Mouse (Mus musculus): Measurements from ENCODE around the gene Rtn4. TPM values are rescaled to one million over a fixed set of nuclear protein-coding genes. Genes with fewer than 3 reads are reported as not detected.
"Not testable (repeated sequence)": the region's sequence is repeated elsewhere in the genome, so short reads cannot be mapped to it uniquely, and the experiment has no call there.

The Rtn4 gene
- total and polyA plus RNA-seq, 3 experiments: 31.1 to 85.3 (median 82.5) TPM

GRCm38 (mm10) chr11:29751648-29752611 is 59.2 kb downstream of the Rtn4 start:
- Histone ChIP-seq H3K36me3 (ENCODE audit: control insufficient read depth, insufficient read depth, low read length) (no peaks in the 10 kb centered on the region; the same call in 1 of the 2 replicates), H3K4me3 (no peak overlapping the region), H3K27me3 (ENCODE audit: control insufficient read depth, insufficient read depth, low read length) (no peaks in the 10 kb centered on the region), H3K79me2 (replicated peaks; ENCODE audit: control insufficient read depth, insufficient read depth, low read length) (no peaks in the 10 kb centered on the region), H3K9ac (ENCODE audit: low read depth, low read length) (no peak overlapping the region), H3K27ac (no peak overlapping the region), H3K4me1 (ENCODE audit: control insufficient read depth, insufficient read depth, low read length) (no peaks in the 10 kb centered on the region)
- intact Hi-C loops (cut with DNase I): no loop called here
- no peak for DNase-seq
- no peak for TF ChIP-seq CTCF (IDR thresholded peaks at IDR 0.05)
- TF ChIP-seq POLR2A (IDR thresholded peaks at IDR 0.05; ENCODE audit: insufficient read depth, low read depth, low read length): no peak
- no peak for TF ChIP-seq EP300 (IDR thresholded peaks at IDR 0.05; ENCODE audit: insufficient read depth, low read depth, low read length)
- 89% methylated on average over 14 of the region's 14 CpGs for WGBS

DNA sequence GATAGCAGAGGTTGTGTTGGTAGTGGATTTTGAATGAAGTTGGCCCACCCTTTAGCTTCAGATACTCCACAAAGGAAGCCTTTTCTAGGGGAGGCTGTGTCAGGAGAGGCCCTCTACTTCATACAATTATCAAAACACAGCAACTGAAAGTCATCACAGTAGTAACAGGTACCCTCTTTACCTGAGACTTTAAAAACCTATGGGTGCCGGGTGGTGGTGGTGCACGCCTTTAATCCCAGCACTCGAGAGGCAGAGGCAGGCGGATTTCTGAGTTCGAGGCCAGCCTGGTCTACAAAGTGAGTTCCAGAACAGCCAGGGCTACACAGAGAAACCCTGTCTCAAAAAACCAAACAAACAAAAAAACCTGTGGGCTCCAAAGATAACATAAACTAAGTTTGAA is 63.3 kb downstream of the Rtn4 start:
- H3K27ac ChIP-seq; H3K79me2 ChIP-seq (replicated peaks; ENCODE audit: control insufficient read depth, insufficient read depth, low read length); intact Hi-C loops (cut with DNase I); DNase-seq; H3K4me1 ChIP-seq (ENCODE audit: control insufficient read depth, insufficient read depth, low read length); H3K9ac ChIP-seq (ENCODE audit: low read depth, low read length); H3K27me3 ChIP-seq (ENCODE audit: control insufficient read depth, insufficient read depth, low read length); H3K36me3 ChIP-seq (ENCODE audit: control insufficient read depth, insufficient read depth, low read length); H3K4me3 ChIP-seq: not testable (repeated sequence)
- 93% methylated on average over 5 of the region's 5 CpGs for WGBS

GRCm38 (mm10) chr11:29758617-29759016 is 65.9 kb downstream of the Rtn4 start:
- WGBS: 93% methylated on average over 5 of the region's 5 CpGs

DNA sequence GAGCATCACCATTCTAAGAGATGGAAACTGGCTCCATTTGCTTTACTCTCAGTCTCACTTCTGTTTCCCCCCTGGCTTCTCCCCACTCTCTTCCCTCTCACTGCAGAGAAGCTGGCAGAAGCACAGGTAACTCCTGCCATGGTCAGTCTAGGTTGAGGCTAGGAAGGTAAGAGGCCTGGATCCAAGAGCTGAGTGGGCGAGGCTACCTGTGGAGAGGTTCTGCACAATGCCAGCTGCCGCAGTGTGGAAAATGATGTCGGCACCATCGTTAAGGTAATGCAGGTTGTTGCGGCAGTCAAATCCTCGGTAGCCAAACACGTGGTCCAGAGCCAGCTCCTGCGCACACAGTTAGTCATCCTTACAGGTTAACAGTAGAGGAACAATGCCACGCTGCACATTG is 68.6 kb downstream of the Rtn4 start:
- intact Hi-C loops (cut with DNase I): no loop called here

More at GRCm38 (mm10) chr11:29758617-29759016, 65.9 kb downstream of the Rtn4 start:
- Histone ChIP-seq H3K36me3 (ENCODE audit: control insufficient read depth, insufficient read depth, low read length) (no peaks in the 10 kb centered on the region), H3K27me3 (ENCODE audit: control insufficient read depth, insufficient read depth, low read length) (no peaks in the 10 kb centered on the region), H3K27ac (no peak overlapping the region), H3K79me2 (replicated peaks; ENCODE audit: control insufficient read depth, insufficient read depth, low read length) (no peaks in the 10 kb centered on the region), H3K4me1 (ENCODE audit: control insufficient read depth, insufficient read depth, low read length) (no peaks in the 10 kb centered on the region), H3K9ac (ENCODE audit: low read depth, low read length) (no peak overlapping the region), H3K4me3 (no peak overlapping the region)
- intact Hi-C loops (cut with DNase I): no loop called here
- DNase-seq: no peak
- TF ChIP-seq CTCF (IDR thresholded peaks at IDR 0.05) (no peak), POLR2A (IDR thresholded peaks at IDR 0.05; ENCODE audit: insufficient read depth, low read depth, low read length) (no peak), EP300 (IDR thresholded peaks at IDR 0.05; ENCODE audit: insufficient read depth, low read depth, low read length) (no peak)

DNA sequence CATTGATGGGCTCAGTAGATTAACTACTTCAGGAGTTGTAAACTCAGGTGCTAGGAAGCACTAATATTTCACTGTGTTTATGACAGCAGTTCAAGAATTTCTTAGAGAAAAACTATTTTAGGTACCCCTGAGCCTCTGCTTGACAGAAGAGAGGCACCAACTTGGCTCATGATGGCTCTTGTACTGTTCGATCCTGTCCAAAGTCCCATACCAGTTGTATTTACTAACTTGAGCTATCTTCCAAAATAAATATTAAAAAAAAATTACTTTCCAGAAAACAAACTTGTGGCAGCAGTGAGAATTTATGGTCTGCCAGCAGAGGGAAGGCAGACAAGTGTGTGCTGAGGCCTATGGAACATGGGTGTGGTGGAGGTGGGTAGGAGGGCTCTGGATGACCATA is 70.0 kb downstream of the Rtn4 start:
- no peaks in the 10 kb centered on the region for H3K36me3 ChIP-seq (ENCODE audit: control insufficient read depth, insufficient read depth, low read length)
- H3K27me3 ChIP-seq (ENCODE audit: control insufficient read depth, insufficient read depth, low read length): no peaks in the 10 kb centered on the region
- no peaks in the 10 kb centered on the region for H3K79me2 ChIP-seq (replicated peaks; ENCODE audit: control insufficient read depth, insufficient read depth, low read length)
- intact Hi-C loops (cut with DNase I): no loop called here
- no peak overlapping the region for H3K9ac ChIP-seq (ENCODE audit: low read depth, low read length)
- no peak for TF ChIP-seq POLR2A (IDR thresholded peaks at IDR 0.05; ENCODE audit: insufficient read depth, low read depth, low read length)
- TF ChIP-seq CTCF (IDR thresholded peaks at IDR 0.05): no peak
- no peak for TF ChIP-seq EP300 (IDR thresholded peaks at IDR 0.05; ENCODE audit: insufficient read depth, low read depth, low read length)
- H3K4me1 ChIP-seq (ENCODE audit: control insufficient read depth, insufficient read depth, low read length): no peaks in the 10 kb centered on the region
- no peak overlapping the region for H3K27ac ChIP-seq
- DNase-seq: no peak
- WGBS: 88% methylated on average over 1 of the region's 1 CpGs
- H3K4me3 ChIP-seq: no peak overlapping the region

More for the DNA sequence above, 68.6 kb downstream of the Rtn4 start:
- 94% methylated on average over 9 of the region's 9 CpGs for WGBS
- H3K4me1 ChIP-seq (ENCODE audit: control insufficient read depth, insufficient read depth, low read length): no peaks in the 10 kb centered on the region
- DNase-seq: no peak
- no peak overlapping the region for H3K9ac ChIP-seq (ENCODE audit: low read depth, low read length)
- no peaks in the 10 kb centered on the region for H3K36me3 ChIP-seq (ENCODE audit: control insufficient read depth, insufficient read depth, low read length)
- H3K79me2 ChIP-seq (replicated peaks; ENCODE audit: control insufficient read depth, insufficient read depth, low read length): no peaks in the 10 kb centered on the region
- TF ChIP-seq POLR2A (IDR thresholded peaks at IDR 0.05; ENCODE audit: insufficient read depth, low read depth, low read length): no peak
- TF ChIP-seq CTCF (IDR thresholded peaks at IDR 0.05): no peak
- TF ChIP-seq EP300 (IDR thresholded peaks at IDR 0.05; ENCODE audit: insufficient read depth, low read depth, low read length): no peak
- H3K4me3 ChIP-seq: no peak overlapping the region
- no peak overlapping the region for H3K27ac ChIP-seq
- H3K27me3 ChIP-seq (ENCODE audit: control insufficient read depth, insufficient read depth, low read length): no peaks in the 10 kb centered on the region

DNA sequence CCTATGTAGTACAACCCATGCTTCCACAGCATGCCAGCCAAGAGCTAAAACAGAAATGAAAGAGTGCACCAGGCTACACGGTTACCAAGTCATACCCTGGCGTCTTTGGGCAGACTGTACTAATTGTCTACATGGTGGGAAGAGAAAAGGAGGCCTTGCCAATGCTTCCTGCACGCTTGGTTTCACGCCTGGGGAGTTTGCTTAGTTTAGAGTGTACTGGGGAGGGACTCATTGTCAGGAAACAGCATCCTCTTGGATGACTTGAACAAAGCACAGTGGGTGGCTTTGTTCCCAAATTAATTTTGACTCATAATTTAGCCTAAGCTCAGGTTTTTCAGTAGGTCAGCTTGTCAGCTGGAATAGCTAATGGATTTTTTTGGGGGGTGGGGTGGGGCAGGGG is 72.3 kb downstream of the Rtn4 start:
- Histone ChIP-seq H3K4me3 (no peak overlapping the region), H3K27ac (no peak overlapping the region), H3K36me3 (ENCODE audit: control insufficient read depth, insufficient read depth, low read length) (no peaks in the 10 kb centered on the region), H3K9ac (ENCODE audit: low read depth, low read length) (no peak overlapping the region), H3K27me3 (ENCODE audit: control insufficient read depth, insufficient read depth, low read length) (no peaks in the 10 kb centered on the region), H3K79me2 (replicated peaks; ENCODE audit: control insufficient read depth, insufficient read depth, low read length) (no peaks in the 10 kb centered on the region), H3K4me1 (ENCODE audit: control insufficient read depth, insufficient read depth, low read length) (no peaks in the 10 kb centered on the region)
- TF ChIP-seq POLR2A (IDR thresholded peaks at IDR 0.05; ENCODE audit: insufficient read depth, low read depth, low read length) (no peak), EP300 (IDR thresholded peaks at IDR 0.05; ENCODE audit: insufficient read depth, low read depth, low read length) (no peak), CTCF (IDR thresholded peaks at IDR 0.05) (no peak)
- intact Hi-C loops (cut with DNase I): no loop called here
- WGBS: 59% methylated on average over 4 of the region's 4 CpGs
- DNase-seq: no peak

Measured in heart, adult 2 months (tissue).